ENCODE assay signal across 25 mouse cellular contexts in the genomic region with DNA sequence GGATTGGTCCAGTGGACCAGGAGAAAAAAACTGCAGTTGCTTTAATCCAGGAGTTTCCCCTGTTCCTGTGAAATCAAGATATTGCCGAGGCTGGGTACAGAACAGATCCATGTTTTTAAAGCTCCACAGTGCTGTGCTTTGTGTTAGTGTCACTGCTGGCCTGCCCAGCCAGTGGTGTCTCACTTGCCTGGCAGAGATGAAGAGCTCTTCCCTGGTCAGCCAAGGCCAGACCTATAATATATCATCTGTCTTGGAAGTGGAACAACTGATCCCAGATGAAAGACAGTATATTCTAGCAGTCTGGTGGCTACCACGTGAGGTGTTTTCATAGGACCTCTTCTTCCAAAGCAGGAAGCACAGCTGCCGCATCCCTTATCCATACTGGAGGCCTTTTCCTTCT. TPM values are rescaled to one million over a fixed set of nuclear protein-coding genes. Genes with fewer than 3 reads are reported as not detected.
"Had no signal": no experiment of that assay in that cellular context is flagged by ENCODE, and none has a peak within 500 bp of the region (broad histone marks: within the 10 kb centered on the region; RNA-seq: fewer than 3 reads in every experiment).

No protein-coding gene starts in this region.

- DNase-seq: gastrocnemius, postnatal 14 days; heart, adult 18-20 months; heart, postnatal 10 days; heart, postnatal 4 days; kidney, adult 2 months; kidney, adult 9 months; kidney, postnatal 25 days; kidney, postnatal 4 days; layer of hippocampus, adult 9-11 months; layer of hippocampus, postnatal 36 days; left cerebral cortex, postnatal 4 days; lung, adult 18-20 months had no signal

RNA-seq across cellular contexts. Expression of a gene that starts 46.7 kb away (rescaled TPM):
- total RNA-seq: gastrocnemius, adult 18-20 months; gastrocnemius, adult 8-10 months; gastrocnemius, postnatal 14 days; granulocyte monocyte progenitor cell, adult 5-6 weeks; heart, adult 18-20 months; heart, adult 8-10 months; heart, postnatal 10 days; heart, postnatal 25 days; heart, postnatal 4 days; layer of hippocampus, adult 18-20 months; layer of hippocampus, adult 8-10 months; layer of hippocampus, postnatal 14 days; layer of hippocampus, postnatal 36 days; left cerebral cortex, adult 18-20 months; left cerebral cortex, adult 8-10 months; left cerebral cortex, postnatal 10 days; left cerebral cortex, postnatal 25 days; left cerebral cortex, postnatal 4 days; liver, adult 2 months had no signal
